Mouse (Mus musculus) thymus, adult 18-20 months (tissue): ENCODE data around the gene Prox1.

ENCODE experiments used
- DNase-seq, 2 experiments: peaks; one replicate each; pipeline ENCODE4 v3.0.0; 2022; ENCODE audit warnings: mixed read lengths in 2 of 2

Gene Prox1

GRCm38 (mm10) chr1:190140519-190140918 lies 30.0 kb downstream of the Prox1 start:
- no peak for DNase-seq

- no peak for DNase-seq
These were observed 30.7 kb downstream of the Prox1 start for GRCm38 (mm10) chr1:190139711-190140405.

- no peak for DNase-seq
These were observed 32.6 kb downstream of the Prox1 start for GRCm38 (mm10) chr1:190137943-190138342.

GRCm38 (mm10) chr1:190132897-190133296 lies 37.6 kb downstream of the Prox1 start:
- no peak for DNase-seq

- no peak for DNase-seq
These were observed 39.6 kb downstream of the Prox1 start for GRCm38 (mm10) chr1:190130888-190131287.

GRCm38 (mm10) chr1:190129553-190129952 lies 41.0 kb downstream of the Prox1 start:
- no peak for DNase-seq

- no peak for DNase-seq
These were observed 41.7 kb downstream of the Prox1 start for GRCm38 (mm10) chr1:190128674-190129322.

GRCm38 (mm10) chr1:190127878-190128277 lies 42.6 kb downstream of the Prox1 start:
- DNase-seq = no peak

GRCm38 (mm10) chr1:190127163-190127795 lies 43.2 kb downstream of the Prox1 start:
- no peak for DNase-seq

GRCm38 (mm10) chr1:190124961-190125739 lies 45.4 kb downstream of the Prox1 start:
- DNase-seq = no peak

- no peak for DNase-seq
These were observed 47.1 kb downstream of the Prox1 start for GRCm38 (mm10) chr1:190123404-190123803.

GRCm38 (mm10) chr1:190115985-190116384 lies 54.5 kb downstream of the Prox1 start:
- no peak for DNase-seq

GRCm38 (mm10) chr1:190111741-190112140 lies 58.8 kb downstream of the Prox1 start:
- no peak for DNase-seq

- no peak for DNase-seq
These were observed 62.9 kb downstream of the Prox1 start for GRCm38 (mm10) chr1:190107587-190107986.

GRCm38 (mm10) chr1:190106674-190107420 lies 63.7 kb downstream of the Prox1 start:
- DNase-seq = no peak

- DNase-seq = no peak
These were observed 64.5 kb downstream of the Prox1 start for GRCm38 (mm10) chr1:190106060-190106459.

- DNase-seq = no peak
These were observed 77.2 kb downstream of the Prox1 start for GRCm38 (mm10) chr1:190093326-190093725.

GRCm38 (mm10) chr1:190092076-190092475 lies 78.4 kb downstream of the Prox1 start:
- DNase-seq = no peak

- DNase-seq = no peak
These were observed 81.6 kb downstream of the Prox1 start for GRCm38 (mm10) chr1:190088929-190089328.

- no peak for DNase-seq
These were observed 84.8 kb downstream of the Prox1 start for GRCm38 (mm10) chr1:190085703-190086102.

- no peak for DNase-seq
These were observed 90.8 kb downstream of the Prox1 start for GRCm38 (mm10) chr1:190079643-190080275.

GRCm38 (mm10) chr1:190076601-190077000 lies 93.9 kb downstream of the Prox1 start:
- DNase-seq = no peak
